In the genomic region with DNA sequence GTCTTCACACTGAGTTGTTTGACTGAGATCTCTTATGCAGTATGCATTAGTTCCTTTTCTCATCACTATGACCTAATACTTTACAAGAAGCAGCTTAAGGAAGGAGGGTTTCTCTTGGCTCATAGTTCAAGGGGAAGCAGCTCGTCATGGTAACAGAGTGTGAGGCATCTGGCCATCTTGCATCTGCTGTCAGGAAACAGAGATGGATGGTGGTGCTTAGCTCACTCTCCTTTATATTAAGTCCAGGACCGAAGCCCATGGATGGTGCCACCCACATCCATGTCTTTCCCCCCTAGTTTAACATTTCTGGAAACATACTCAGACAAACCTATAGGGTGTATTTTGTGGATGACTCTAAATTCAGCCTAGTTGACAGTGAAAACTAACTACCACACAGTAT, we compare ENCODE assay signal across 19 mouse cellular contexts.
DNase-seq lines count a peak whose midpoint lies in the region; ATAC-seq and TF ChIP-seq lines count a peak whose summit lies in the region.
"Had no signal": no experiment of that assay in that cellular context is flagged by ENCODE, and none has a peak within 500 bp of the region (broad histone marks: within the 10 kb centered on the region; RNA-seq: fewer than 3 reads in every experiment).

No protein-coding gene starts in this region.

- no peak overlapping the region for H3K4me2 ChIP-seq in hindbrain, embryonic 16.5 days (ENCODE audit: low read length)
- no peak overlapping the region for H3K4me2 ChIP-seq in lung, postnatal 0 days (replicated peaks; ENCODE audit: low read depth, low read length)
- H3K4me2 ChIP-seq: forebrain, embryonic 13.5 days; heart, embryonic 13.5 days; hindbrain, embryonic 15.5 days had no signal

- H3K9me3 ChIP-seq in hindbrain, embryonic 16.5 days (ENCODE audit: control insufficient read depth, low read length), result no peaks in the 10 kb centered on the region
- H3K9me3 ChIP-seq in hindbrain, embryonic 10.5 days, result no peaks in the 10 kb centered on the region
- H3K9me3 ChIP-seq in lung, postnatal 0 days (ENCODE audit: low read length), result no peaks in the 10 kb centered on the region
- H3K9me3 ChIP-seq: embryonic facial prominence, embryonic 10.5 days; forebrain, embryonic 13.5 days; heart, embryonic 13.5 days; hindbrain, embryonic 15.5 days had no signal

- no peak overlapping the region for H3K27ac ChIP-seq in hindbrain, embryonic 16.5 days (ENCODE audit: low read depth, low read length)
- no peak overlapping the region for H3K27ac ChIP-seq in hindbrain, embryonic 10.5 days
- no peak overlapping the region for H3K27ac ChIP-seq in lung, postnatal 0 days (ENCODE audit: low read length)
- H3K27ac ChIP-seq: embryonic facial prominence, embryonic 10.5 days; forebrain, embryonic 13.5 days; heart, embryonic 13.5 days; hindbrain, embryonic 15.5 days had no signal

- no peak for TF ChIP-seq EP300 in lung, postnatal 0 days (IDR thresholded peaks at IDR 0.05)

- 0 out of 2 replicates have a peak, but pooled peaks cover 4% of the 10 kb centered on the region for H3K36me3 ChIP-seq in hindbrain, embryonic 16.5 days (ENCODE audit: control insufficient read depth, insufficient read depth, low read length)
- H3K36me3 ChIP-seq in hindbrain, embryonic 10.5 days, result peaks cover 11% of the 10 kb centered on the region
- no peaks in the 10 kb centered on the region for H3K36me3 ChIP-seq in lung, postnatal 0 days (ENCODE audit: insufficient read depth, low read length)

- no peak for TF ChIP-seq CTCF in lung, postnatal 0 days (IDR thresholded peaks at IDR 0.05)
- no peak for TF ChIP-seq CTCF in brain, embryonic 14.5 days (IDR thresholded peaks at IDR 0.05; ENCODE audit: borderline replicate concordance, extremely low read depth, insufficient read depth, insufficient read length)

- ATAC-seq in hindbrain, embryonic 16.5 days, result peak; percentile 58; the same call in 1 of the 2 replicates
- ATAC-seq in lung, postnatal 0 days, result peak; percentile 28; the same call in 1 of the 2 replicates
- ATAC-seq: activated CD4-positive, CD25-positive, alpha-beta regulatory T cell, adult 4 months; forebrain, embryonic 13.5 days; Patski had no signal

- H3K9ac ChIP-seq in hindbrain, embryonic 16.5 days (ENCODE audit: low read depth, low read length), result no peak overlapping the region
- no peak overlapping the region for H3K9ac ChIP-seq in lung, postnatal 0 days (replicated peaks; ENCODE audit: low read depth)
- H3K9ac ChIP-seq: forebrain, embryonic 13.5 days; heart, embryonic 13.5 days; hindbrain, embryonic 15.5 days had no signal

- no peaks in the 10 kb centered on the region for H3K4me1 ChIP-seq in hindbrain, embryonic 16.5 days (ENCODE audit: control insufficient read depth, insufficient read depth, low read depth, low read length)
- 0 out of 2 replicates have a peak, but pooled peaks cover 4% of the 10 kb centered on the region for H3K4me1 ChIP-seq in hindbrain, embryonic 10.5 days (replicated peaks)
- H3K4me1 ChIP-seq in lung, postnatal 0 days (ENCODE audit: insufficient read depth, low read depth, low read length), result no peaks in the 10 kb centered on the region
- H3K4me1 ChIP-seq: embryonic facial prominence, embryonic 10.5 days; forebrain, embryonic 13.5 days; heart, embryonic 13.5 days; hindbrain, embryonic 15.5 days had no signal

- H3K27me3 ChIP-seq in hindbrain, embryonic 16.5 days (replicated peaks; ENCODE audit: control insufficient read depth, insufficient read depth, low read length), result no peaks in the 10 kb centered on the region
- H3K27me3 ChIP-seq in hindbrain, embryonic 10.5 days (ENCODE audit: insufficient read depth, poor library complexity, severe bottlenecking), result no peaks in the 10 kb centered on the region
- H3K27me3 ChIP-seq in lung, postnatal 0 days (replicated peaks; ENCODE audit: insufficient read depth, low read length), result no peaks in the 10 kb centered on the region
- H3K27me3 ChIP-seq: forebrain, embryonic 13.5 days; heart, embryonic 13.5 days; hindbrain, embryonic 15.5 days; Patski had no signal

- TF ChIP-seq POLR2A in brain, embryonic 14.5 days (IDR thresholded peaks at IDR 0.05; ENCODE audit: borderline replicate concordance, extremely low read depth, insufficient read depth, insufficient read length, poor library complexity, severe bottlenecking), result no peak

- no peak overlapping the region for H3K4me3 ChIP-seq in hindbrain, embryonic 16.5 days (ENCODE audit: low read length)
- H3K4me3 ChIP-seq in hindbrain, embryonic 10.5 days, result no peak overlapping the region
- H3K4me3 ChIP-seq in lung, postnatal 0 days (ENCODE audit: low read depth, low read length), result no peak overlapping the region
- H3K4me3 ChIP-seq: embryonic facial prominence, embryonic 10.5 days; forebrain, embryonic 13.5 days; heart, embryonic 13.5 days; hindbrain, embryonic 15.5 days had no signal

- WGBS in hindbrain, embryonic 16.5 days, result 54% methylated on average over 2 of the region's 2 CpGs
- WGBS in hindbrain, embryonic 10.5 days, result 73% methylated on average over 2 of the region's 2 CpGs
- WGBS in lung, postnatal 0 days, result 42% methylated on average over 2 of the region's 2 CpGs

- DNase-seq in embryo, embryonic 10.5 days (ENCODE audit: low spot score), result peak; percentile 24
- DNase-seq in embryo, embryonic 10 days (ENCODE audit: low spot score), result no peak
- DNase-seq in hindbrain, embryonic 10.5 days (ENCODE audit: low spot score), result no peak
- no peak for DNase-seq in lung, postnatal 0 days (ENCODE audit: low spot score)
- DNase-seq in lung, postnatal 10 days, result no peak
- peak; percentile 27 for DNase-seq in brain, embryonic 14.5 days (ENCODE audit: low read depth)
- DNase-seq in spleen, adult 18-20 months, result no peak
- DNase-seq: adrenal gland, postnatal 25 days; cerebellum, adult 2 months; gastrocnemius, postnatal 36 days; heart, adult 11 months; heart, postnatal 36 days had no signal

Comparison
In these comparisons a context has a peak if more than half of its experiments do, and no peak if none do; other contexts are left out.
1. DNase-seq: peak in embryo, embryonic 10.5 days (single experiment) and brain, embryonic 14.5 days (single experiment); none in embryo, embryonic 10 days (single experiment), hindbrain, embryonic 10.5 days (single experiment), lung, postnatal 0 days (single experiment), lung, postnatal 10 days (single experiment) and spleen, adult 18-20 months (0 of 2).